Mouse (Mus musculus) lung, embryonic 16.5 days (tissue): ENCODE measurements at regions not wholly inside any gene's neighbourhood (a gene's known extent, or its start where the extent isn't known, plus 50 kb on each side); places are given as distances from the start of the nearest gene placed in this dataset.

Experiments
- ATAC-seq: fragments of 200-750 bp; cut with Nextera tagmentation; 2 replicates; pipeline ENCODE4 v1.8.0; 2017; ENCODE audit warnings: low read depth, mild to moderate bottlenecking, moderate library complexity
- H3K27ac ChIP-seq: fragments of 300-500 bp; sonication (generic); 2 replicates; pipeline ENCODE4 v1.5.1; 2014; ENCODE audit warnings: mild to moderate bottlenecking, control low read depth, low read length
- H3K27me3 ChIP-seq: fragments of 300-500 bp; sonication (generic); 2 replicates; pipeline ENCODE4 v1.6.1; 2014; ENCODE audit warnings: low read depth, low read length, mixed read lengths; ENCODE audit not compliant: control insufficient read depth, insufficient read depth
- H3K36me3 ChIP-seq: fragments of 300-500 bp; sonication (generic); 2 replicates; pipeline ENCODE4 v1.6.1; 2014; ENCODE audit warnings: low read length; ENCODE audit not compliant: control insufficient read depth, insufficient read depth
- H3K4me1 ChIP-seq: fragments of 300-500 bp; sonication (generic); replicated peaks from 2 replicates; pipeline ENCODE4 v1.6.1; 2014; ENCODE audit warnings: low read length, mixed read lengths; ENCODE audit not compliant: control insufficient read depth, insufficient read depth
- H3K4me2 ChIP-seq: fragments of 300-500 bp; sonication (generic); 2 replicates; pipeline ENCODE4 v1.6.1; 2014; ENCODE audit warnings: low read depth, low read length, control low read depth
- H3K4me3 ChIP-seq: fragments of 300-500 bp; sonication (generic); 2 replicates; pipeline ENCODE4 v1.5.1; 2014; ENCODE audit warnings: mild to moderate bottlenecking, low read length, control low read depth
- H3K9ac ChIP-seq: fragments of 300-500 bp; sonication (generic); 2 replicates; pipeline ENCODE4 v1.6.1; 2014; ENCODE audit warnings: low read length, control low read depth
- H3K9me3 ChIP-seq: fragments of 300-500 bp; sonication (generic); 2 replicates; pipeline ENCODE4 v1.6.1; 2016; ENCODE audit warnings: low read length; ENCODE audit not compliant: control insufficient read depth
- WGBS: fragments of 180-500 bp; shearing (Covaris S2); extraction: QIAGEN DNeasy Blood & Tissue Kit; methylation state at CpG from one replicate; pipeline ENCODE4 v1.1.7; 2014; 5-methylcytosine and 5-hydroxymethylcytosine counted together

- no peak overlapping the region for H3K4me2 ChIP-seq
- no peak overlapping the region for H3K4me3 ChIP-seq
- H3K9ac ChIP-seq = no peak overlapping the region
Observed at GRCm38 (mm10) chr2:180390216-180390996, 55.9 kb upstream of the Gata5 start.

GRCm38 (mm10) chr2:180389486-180389885 lies 55.0 kb upstream of the Gata5 start:
- no peaks in the 10 kb centered on the region for H3K36me3 ChIP-seq
- no peak for ATAC-seq
- H3K9ac ChIP-seq = no peak overlapping the region
- no peak overlapping the region for H3K4me3 ChIP-seq
- H3K4me2 ChIP-seq = no peak overlapping the region
- no peaks in the 10 kb centered on the region for H3K9me3 ChIP-seq
- no peaks in the 10 kb centered on the region; the same call in 1 of the 2 replicates for H3K4me1 ChIP-seq
- H3K27me3 ChIP-seq = peaks cover 34% of the 10 kb centered on the region
- H3K27ac ChIP-seq = no peak overlapping the region
- 6% methylated on average over 2 of the region's 2 CpGs for WGBS

More at GRCm38 (mm10) chr2:180390216-180390996, 55.9 kb upstream of the Gata5 start:
- Histone ChIP-seq H3K4me1 (no peaks in the 10 kb centered on the region; the same call in 1 of the 2 replicates), H3K9me3 (no peaks in the 10 kb centered on the region), H3K27ac (no peak overlapping the region), H3K36me3 (no peaks in the 10 kb centered on the region), H3K27me3 (peaks cover 25% of the 10 kb centered on the region)
- ATAC-seq = no peak
- 50% methylated on average over 15 of the region's 15 CpGs for WGBS

GRCm38 (mm10) chr2:180389013-180389412 lies 54.5 kb upstream of the Gata5 start:
- Histone ChIP-seq H3K9ac (no peak overlapping the region), H3K4me1 (no peaks in the 10 kb centered on the region; the same call in 1 of the 2 replicates), H3K9me3 (no peaks in the 10 kb centered on the region), H3K27me3 (peaks cover 35% of the 10 kb centered on the region), H3K4me3 (no peak overlapping the region), H3K4me2 (no peak overlapping the region), H3K27ac (no peak overlapping the region), H3K36me3 (no peaks in the 10 kb centered on the region)
- ATAC-seq = no peak
- WGBS = 57% methylated on average over 12 of the region's 12 CpGs

GRCm38 (mm10) chr2:180388122-180388521 lies 53.6 kb upstream of the Gata5 start:
- Histone ChIP-seq H3K27me3 (peaks cover 35% of the 10 kb centered on the region), H3K9ac (no peak overlapping the region), H3K27ac (no peak overlapping the region), H3K4me3 (no peak overlapping the region), H3K9me3 (no peaks in the 10 kb centered on the region), H3K4me1 (no peaks in the 10 kb centered on the region; the same call in 1 of the 2 replicates), H3K4me2 (no peak overlapping the region), H3K36me3 (no peaks in the 10 kb centered on the region)
- no peak for ATAC-seq
- 55% methylated on average over 5 of the region's 5 CpGs for WGBS

- Histone ChIP-seq H3K4me1 (no peaks in the 10 kb centered on the region; the same call in 1 of the 2 replicates), H3K36me3 (no peaks in the 10 kb centered on the region), H3K9me3 (no peaks in the 10 kb centered on the region), H3K27ac (no peak overlapping the region), H3K4me3 (no peak overlapping the region), H3K27me3 (peaks cover 35% of the 10 kb centered on the region), H3K9ac (no peak overlapping the region), H3K4me2 (no peak overlapping the region)
- WGBS = 39% methylated on average over 2 of the region's 2 CpGs
- no peak for ATAC-seq
Observed at GRCm38 (mm10) chr2:180387305-180387704, 52.8 kb upstream of the Gata5 start.

- Histone ChIP-seq H3K4me3 (peak overlapping the region; percentile 37), H3K36me3 (no peaks in the 10 kb centered on the region), H3K4me2 (peak overlapping the region; percentile 55), H3K9me3 (no peaks in the 10 kb centered on the region), H3K27me3 (peaks cover 35% of the 10 kb centered on the region), H3K9ac (peak overlapping the region; percentile 38; the same call in 1 of the 2 replicates), H3K27ac (no peak overlapping the region), H3K4me1 (no peaks in the 10 kb centered on the region; the same call in 1 of the 2 replicates)
- ATAC-seq = 0 out of 2 replicates have a peak, but pooled peaks have one; percentile 21
- WGBS = 1% methylated on average over 30 of the region's 35 CpGs
Observed at GRCm38 (mm10) chr2:180385967-180386688, 51.6 kb upstream of the Gata5 start.

- Histone ChIP-seq H3K4me2 (peak overlapping the region; percentile 55), H3K4me3 (peak overlapping the region; percentile 37), H3K27me3 (peaks cover 33% of the 10 kb centered on the region), H3K4me1 (no peaks in the 10 kb centered on the region; the same call in 1 of the 2 replicates), H3K27ac (no peak overlapping the region), H3K9me3 (no peaks in the 10 kb centered on the region), H3K36me3 (no peaks in the 10 kb centered on the region), H3K9ac (no peak overlapping the region)
- 3% methylated on average over 26 of the region's 26 CpGs for WGBS
- ATAC-seq = peak; percentile 77
Observed at GRCm38 (mm10) chr2:180385231-180385895, 50.9 kb upstream of the Gata5 start.
